Mouse (Mus musculus): ENCODE data around the gene Prdm1. TPM values are rescaled to one million over a fixed set of nuclear protein-coding genes. Genes with fewer than 3 reads are reported as not detected.
A peak's percentile ranks its signal among the peaks of the same experiment; 100 is the strongest.

Gene Prdm1
- polyA plus RNA-seq, 1 experiment from 2014 or later, result 6.4 TPM

GRCm38 (mm10) chr10:44526751-44527591 lies 1.3 kb downstream of the Prdm1 start:
- H3K36me3 ChIP-seq, result no peaks in the 10 kb centered on the region
- no peaks in the 10 kb centered on the region for H3K4me1 ChIP-seq
- H3K9me3 ChIP-seq, result no peaks in the 10 kb centered on the region
- peak overlapping the region; percentile 25 for H3K4me3 ChIP-seq (replicated peaks)
- peaks cover 22% of the 10 kb centered on the region; the same call in 1 of the 2 replicates for H3K27me3 ChIP-seq (replicated peaks)
- H3K4me2 ChIP-seq, result peak overlapping the region; percentile 51
- H3K9ac ChIP-seq, result no peak overlapping the region
- 5% methylated on average over 31 of the region's 31 CpGs for WGBS
- no peak for ATAC-seq (ENCODE audit: insufficient read depth, low FRiP score, low read depth)
- no peak overlapping the region for H3K27ac ChIP-seq

GRCm38 (mm10) chr10:44520189-44520588 lies 8.1 kb downstream of the Prdm1 start:
- 34% methylated on average over 6 of the region's 6 CpGs for WGBS
- no peak for ATAC-seq (ENCODE audit: insufficient read depth, low FRiP score, low read depth)
- H3K4me3 ChIP-seq (replicated peaks), result no peak overlapping the region

GRCm38 (mm10) chr10:44518631-44519030 lies 9.7 kb downstream of the Prdm1 start:
- no peak overlapping the region for H3K4me2 ChIP-seq
- H3K4me1 ChIP-seq, result no peaks in the 10 kb centered on the region
- no peaks in the 10 kb centered on the region for H3K36me3 ChIP-seq
- no peaks in the 10 kb centered on the region for H3K27me3 ChIP-seq (replicated peaks)
- no peaks in the 10 kb centered on the region for H3K9me3 ChIP-seq
- no peak overlapping the region for H3K9ac ChIP-seq
- H3K4me3 ChIP-seq (replicated peaks), result no peak overlapping the region
- no peak for ATAC-seq (ENCODE audit: insufficient read depth, low FRiP score, low read depth)
- no peak overlapping the region for H3K27ac ChIP-seq
- 75% methylated on average over 7 of the region's 7 CpGs for WGBS

More at GRCm38 (mm10) chr10:44520189-44520588, 8.1 kb downstream of the Prdm1 start:
- no peaks in the 10 kb centered on the region for H3K9me3 ChIP-seq
- no peaks in the 10 kb centered on the region for H3K36me3 ChIP-seq
- H3K9ac ChIP-seq, result no peak overlapping the region
- H3K4me1 ChIP-seq, result no peaks in the 10 kb centered on the region
- no peaks in the 10 kb centered on the region for H3K27me3 ChIP-seq (replicated peaks)
- no peak overlapping the region for H3K27ac ChIP-seq
- no peak overlapping the region for H3K4me2 ChIP-seq

GRCm38 (mm10) chr10:44513108-44513507 lies 15.2 kb downstream of the Prdm1 start:
- Histone ChIP-seq H3K4me2 (no peak overlapping the region), H3K4me1 (no peaks in the 10 kb centered on the region), H3K27ac (no peak overlapping the region), H3K27me3 (replicated peaks) (no peaks in the 10 kb centered on the region), H3K4me3 (replicated peaks) (no peak overlapping the region), H3K9ac (no peak overlapping the region), H3K36me3 (no peaks in the 10 kb centered on the region), H3K9me3 (no peaks in the 10 kb centered on the region)
- 84% methylated on average over 5 of the region's 5 CpGs for WGBS
- no peak for ATAC-seq (ENCODE audit: insufficient read depth, low FRiP score, low read depth)

- no peak overlapping the region for H3K4me2 ChIP-seq
- WGBS, result 71% methylated on average over 3 of the region's 3 CpGs
- H3K9ac ChIP-seq, result no peak overlapping the region
- ATAC-seq (ENCODE audit: insufficient read depth, low FRiP score, low read depth), result no peak
- H3K27ac ChIP-seq, result no peak overlapping the region
- H3K4me3 ChIP-seq (replicated peaks), result no peak overlapping the region
- no peaks in the 10 kb centered on the region for H3K9me3 ChIP-seq
- no peaks in the 10 kb centered on the region for H3K36me3 ChIP-seq
- no peaks in the 10 kb centered on the region for H3K4me1 ChIP-seq
- H3K27me3 ChIP-seq (replicated peaks), result no peaks in the 10 kb centered on the region
Observed at GRCm38 (mm10) chr10:44511029-44511428, 17.3 kb downstream of the Prdm1 start.

GRCm38 (mm10) chr10:44508649-44509048 lies 19.7 kb downstream of the Prdm1 start:
- H3K9ac ChIP-seq, result no peak overlapping the region
- WGBS, result 80% methylated on average over 7 of the region's 7 CpGs

GRCm38 (mm10) chr10:44507984-44508383 lies 20.3 kb downstream of the Prdm1 start:
- WGBS, result 37% methylated on average over 2 of the region's 2 CpGs

More at GRCm38 (mm10) chr10:44508649-44509048, 19.7 kb downstream of the Prdm1 start:
- Histone ChIP-seq H3K27me3 (replicated peaks) (no peaks in the 10 kb centered on the region), H3K27ac (no peak overlapping the region), H3K36me3 (no peaks in the 10 kb centered on the region), H3K9me3 (no peaks in the 10 kb centered on the region), H3K4me3 (replicated peaks) (no peak overlapping the region), H3K4me1 (no peaks in the 10 kb centered on the region), H3K4me2 (no peak overlapping the region)
- no peak for ATAC-seq (ENCODE audit: insufficient read depth, low FRiP score, low read depth)

GRCm38 (mm10) chr10:44502891-44503290 lies 25.4 kb downstream of the Prdm1 start:
- H3K27me3 ChIP-seq (replicated peaks), result no peaks in the 10 kb centered on the region
- no peak overlapping the region for H3K27ac ChIP-seq
- no peak overlapping the region for H3K4me3 ChIP-seq (replicated peaks)
- no peak overlapping the region for H3K4me2 ChIP-seq
- H3K36me3 ChIP-seq, result no peaks in the 10 kb centered on the region
- H3K9me3 ChIP-seq, result no peaks in the 10 kb centered on the region
- no peak for ATAC-seq (ENCODE audit: insufficient read depth, low FRiP score, low read depth)
- H3K4me1 ChIP-seq, result no peaks in the 10 kb centered on the region
- 83% methylated on average over 13 of the region's 13 CpGs for WGBS
- no peak overlapping the region for H3K9ac ChIP-seq

More at GRCm38 (mm10) chr10:44507984-44508383, 20.3 kb downstream of the Prdm1 start:
- Histone ChIP-seq H3K9me3 (no peaks in the 10 kb centered on the region), H3K4me3 (replicated peaks) (no peak overlapping the region), H3K27me3 (replicated peaks) (no peaks in the 10 kb centered on the region), H3K4me1 (no peaks in the 10 kb centered on the region), H3K36me3 (no peaks in the 10 kb centered on the region), H3K27ac (no peak overlapping the region), H3K4me2 (no peak overlapping the region), H3K9ac (no peak overlapping the region)
- no peak for ATAC-seq (ENCODE audit: insufficient read depth, low FRiP score, low read depth)

- no peaks in the 10 kb centered on the region for H3K36me3 ChIP-seq
- H3K4me2 ChIP-seq, result peak overlapping the region; percentile 36
- no peaks in the 10 kb centered on the region for H3K9me3 ChIP-seq
- 42% methylated on average over 15 of the region's 15 CpGs for WGBS
- no peaks in the 10 kb centered on the region for H3K27me3 ChIP-seq (replicated peaks)
- no peak overlapping the region for H3K9ac ChIP-seq
- no peak for ATAC-seq (ENCODE audit: insufficient read depth, low FRiP score, low read depth)
- no peak overlapping the region for H3K4me3 ChIP-seq (replicated peaks)
- no peak overlapping the region for H3K27ac ChIP-seq
- H3K4me1 ChIP-seq, result no peaks in the 10 kb centered on the region
Observed at GRCm38 (mm10) chr10:44499897-44500519, 28.3 kb downstream of the Prdm1 start.

GRCm38 (mm10) chr10:44493818-44494492 lies 34.3 kb downstream of the Prdm1 start:
- Histone ChIP-seq H3K4me3 (replicated peaks) (no peak overlapping the region), H3K9me3 (no peaks in the 10 kb centered on the region), H3K27me3 (replicated peaks) (no peaks in the 10 kb centered on the region), H3K4me2 (no peak overlapping the region), H3K4me1 (no peaks in the 10 kb centered on the region), H3K9ac (no peak overlapping the region), H3K27ac (no peak overlapping the region), H3K36me3 (no peaks in the 10 kb centered on the region)
- ATAC-seq (ENCODE audit: insufficient read depth, low FRiP score, low read depth), result no peak
- 61% methylated on average over 15 of the region's 15 CpGs for WGBS

GRCm38 (mm10) chr10:44492815-44493525 lies 35.3 kb downstream of the Prdm1 start:
- 50% methylated on average over 8 of the region's 8 CpGs for WGBS
- no peak for ATAC-seq (ENCODE audit: insufficient read depth, low FRiP score, low read depth)
- Histone ChIP-seq H3K9me3 (no peaks in the 10 kb centered on the region), H3K27ac (0 out of 2 replicates have a peak overlapping the region, but pooled peaks have one; percentile 7), H3K4me1 (no peaks in the 10 kb centered on the region), H3K36me3 (no peaks in the 10 kb centered on the region), H3K4me2 (no peak overlapping the region), H3K4me3 (replicated peaks) (no peak overlapping the region), H3K27me3 (replicated peaks) (no peaks in the 10 kb centered on the region), H3K9ac (no peak overlapping the region)
